Mouse (Mus musculus) stomach, postnatal 0 days (tissue): ENCODE data around the gene Tpt1.
"Not testable (repeated sequence)": the region's sequence is repeated elsewhere in the genome, so short reads cannot be mapped to it uniquely, and the experiment has no call there.

ENCODE experiments used
- CTCF ChIP-seq: IDR thresholded peaks from 2 replicates; pipeline ENCODE4 v1.5.1; 2016; ENCODE audit warnings: antibody characterized with exemption, low read depth, mild to moderate bottlenecking, moderate library complexity
- EP300 ChIP-seq: optimal IDR thresholded peaks from 2 replicates; pipeline ENCODE3; 2016; ENCODE audit warnings: antibody characterized with exemption

DNA sequence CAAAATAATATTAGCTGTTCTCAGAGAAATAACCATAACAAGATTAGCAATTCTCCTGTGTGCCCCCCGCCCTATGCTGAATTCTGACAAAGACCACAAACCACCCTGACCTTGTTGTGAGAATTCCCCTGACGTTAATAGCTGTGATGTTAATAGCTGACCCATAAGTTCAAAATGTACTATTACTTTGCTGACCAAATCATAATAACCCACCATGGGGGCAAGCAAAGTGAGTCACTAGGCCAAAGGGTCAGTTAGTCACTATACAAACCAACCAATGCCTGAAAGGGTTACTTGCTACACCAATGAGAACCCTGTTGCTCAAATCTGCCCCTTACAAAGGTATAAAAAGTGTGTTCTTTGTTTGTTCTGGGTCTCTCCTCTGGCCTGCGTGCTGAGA is 23.1 kb downstream of the Tpt1 start:
- not testable (repeated sequence) for TF ChIP-seq CTCF, EP300
